Mouse (Mus musculus) neural tube, embryonic 14.5 days (tissue): ENCODE measurements around the gene Msh6. TPM values are rescaled to one million over a fixed set of nuclear protein-coding genes. Genes with fewer than 3 reads are reported as not detected.

ENCODE experiments used
- ATAC-seq: fragments of 200-750 bp; cut with Nextera tagmentation; 2 replicates; pipeline ENCODE4 v1.8.0; 2017; ENCODE audit warnings: low read depth, mild to moderate bottlenecking, moderate TSS enrichment, moderate library complexity
- H3K27ac ChIP-seq: fragments of 300-500 bp; sonication (generic); 2 replicates; pipeline ENCODE4 v1.5.1; 2014; ENCODE audit warnings: low read depth, mild to moderate bottlenecking, control low read depth, low read length, moderate library complexity, mixed read lengths
- H3K27me3 ChIP-seq: fragments of 300-500 bp; sonication (generic); 2 replicates; pipeline ENCODE4 v1.6.1; 2014; ENCODE audit warnings: low read length; ENCODE audit not compliant: control insufficient read depth, insufficient read depth
- H3K36me3 ChIP-seq: fragments of 300-500 bp; sonication (generic); 2 replicates; pipeline ENCODE4 v1.6.1; 2014; ENCODE audit warnings: low read length, mixed read lengths; ENCODE audit not compliant: control insufficient read depth, insufficient read depth
- H3K4me1 ChIP-seq: fragments of 300-500 bp; sonication (generic); 2 replicates; pipeline ENCODE4 v1.6.1; 2014; ENCODE audit warnings: low read length; ENCODE audit not compliant: control insufficient read depth, insufficient read depth
- H3K4me2 ChIP-seq: fragments of 300-500 bp; sonication (generic); 2 replicates; pipeline ENCODE4 v1.6.1; 2014; ENCODE audit warnings: mild to moderate bottlenecking, low read depth, low read length, control low read depth
- H3K4me3 ChIP-seq: fragments of 300-500 bp; sonication (generic); 2 replicates; pipeline ENCODE4 v1.5.1; 2014; ENCODE audit warnings: low read depth, low read length, control low read depth, mixed read lengths
- H3K9ac ChIP-seq: fragments of 300-500 bp; sonication (generic); replicated peaks from 2 replicates; pipeline ENCODE4 v1.6.1; 2014; ENCODE audit warnings: low read depth, mild to moderate bottlenecking, control low read depth, low read length, mixed read lengths
- H3K9me3 ChIP-seq: fragments of 300-500 bp; sonication (generic); 2 replicates; pipeline ENCODE4 v1.6.1; 2016; ENCODE audit warnings: low read length; ENCODE audit not compliant: control insufficient read depth
- WGBS: fragments of 180-500 bp; shearing (Covaris S2); extraction: QIAGEN DNeasy Blood & Tissue Kit; methylation state at CpG from one replicate; pipeline ENCODE4 v1.1.7; 2014; 5-methylcytosine and 5-hydroxymethylcytosine counted together
- polyA plus RNA-seq: library from polyadenylated mRNA; unstranded; fragments of >200 nt; fragmentation: Nextera tagmentation; extraction: Ambion mirVana; gene quantifications from 2 replicates; pipeline ENCODE4 v1.2.1, GENCODE M21; 2014

Gene Msh6
- polyA plus RNA-seq, 1 experiment from 2014 or later = 28.1 TPM

DNA sequence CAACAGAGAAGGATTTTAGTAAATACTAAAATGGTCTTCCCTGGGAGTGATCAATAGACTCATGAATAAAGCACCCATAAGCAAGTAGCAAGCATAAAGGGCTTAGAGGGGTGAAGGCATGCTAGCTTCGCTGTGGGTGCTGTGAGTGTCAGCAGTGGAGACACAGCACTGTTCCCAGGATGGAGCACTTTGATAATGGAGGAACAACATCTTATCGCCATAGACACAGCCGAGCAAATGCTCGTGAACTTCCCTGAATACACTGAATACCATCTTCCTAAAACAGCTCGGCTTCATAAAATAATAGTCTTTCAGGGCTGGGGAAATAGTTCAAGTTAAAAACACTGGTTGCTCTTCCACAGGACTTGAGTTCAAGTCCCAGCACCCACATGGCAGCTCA lies 56.9 kb downstream of the Msh6 start:
- H3K4me1 ChIP-seq = 0 out of 2 replicates have a peak, but pooled peaks cover 3% of the 10 kb centered on the region
- H3K4me2 ChIP-seq = no peak overlapping the region
- 87% methylated on average over 5 of the region's 5 CpGs for WGBS
- no peak overlapping the region for H3K27ac ChIP-seq
- ATAC-seq = no peak
- no peak overlapping the region for H3K4me3 ChIP-seq
- H3K9ac ChIP-seq = no peak overlapping the region
- H3K36me3 ChIP-seq = no peaks in the 10 kb centered on the region
- no peaks in the 10 kb centered on the region for H3K9me3 ChIP-seq
- H3K27me3 ChIP-seq = no peaks in the 10 kb centered on the region

DNA sequence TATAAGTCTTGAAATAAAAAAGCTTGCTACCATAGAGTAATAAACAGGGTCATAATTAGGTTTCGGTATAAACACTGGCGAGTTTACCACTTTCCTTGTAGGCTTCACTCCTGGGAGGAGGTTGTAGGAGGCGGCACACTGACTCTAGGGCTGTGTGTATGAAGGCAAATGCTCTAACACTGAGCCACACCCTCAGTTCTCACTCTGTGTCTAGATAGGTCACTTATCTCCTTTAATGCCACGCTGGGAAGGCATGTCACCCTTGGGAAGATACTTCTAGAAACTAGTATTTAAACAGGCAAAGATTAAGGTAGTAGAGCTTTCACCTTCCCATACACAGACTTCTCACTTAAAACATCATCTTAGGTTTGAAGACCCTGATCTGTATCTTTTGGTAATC lies 59.6 kb downstream of the Msh6 start:
- 88% methylated on average over 4 of the region's 4 CpGs for WGBS
- H3K36me3 ChIP-seq = no peaks in the 10 kb centered on the region
- no peak for ATAC-seq
- no peak overlapping the region for H3K27ac ChIP-seq
- H3K4me1 ChIP-seq = 0 out of 2 replicates have a peak, but pooled peaks cover 3% of the 10 kb centered on the region
- no peaks in the 10 kb centered on the region for H3K9me3 ChIP-seq
- H3K9ac ChIP-seq = no peak overlapping the region
- H3K27me3 ChIP-seq = no peaks in the 10 kb centered on the region
- H3K4me2 ChIP-seq = no peak overlapping the region
- H3K4me3 ChIP-seq = no peak overlapping the region

Other genes starting within 250 kb of the Msh6 start
- gene Kcnk12, start 177.1 kb upstream of the Msh6 start, polyA plus RNA-seq = 0.95 and 1.3 TPM in 2 replicates
- not detected in 2 replicates for gene Rpl36-ps4, start 54.1 kb upstream of the Msh6 start, polyA plus RNA-seq
- gene Fbxo11, start 90.2 kb downstream of the Msh6 start, polyA plus RNA-seq = 47.7 and 47.8 TPM in 2 replicates